Mouse (Mus musculus) granulocyte monocyte progenitor cell, adult 5-6 weeks (primary cell): ENCODE data around the gene 9530077C05Rik. TPM values are rescaled to one million over a fixed set of nuclear protein-coding genes. Genes with fewer than 3 reads are reported as not detected.
"Not testable (repeated sequence)": the region's sequence is repeated elsewhere in the genome, so short reads cannot be mapped to it uniquely, and the experiment has no call there.

Experiments
- ATAC-seq: replicated peaks from 2 replicates; pipeline ENCODE4 v1.8.0; 2016; ENCODE audit warnings: mild to moderate bottlenecking, moderate TSS enrichment, inconsistent platforms; ENCODE audit not compliant: poor library complexity, severe bottlenecking
- total RNA-seq, 2 experiments: library from RNA; stranded (forward) in 1 of 2; stranded (reverse) in 1 of 2; fragments of 200-712, 200-1000 nt in 1 of 2; fragments of >200 nt in 1 of 2; fragmentation: Nextera tagmentation in 1 of 2; gene quantifications; 2 replicates each; pipeline ENCODE4 v1.2.3; 2014 to 2017

The 9530077C05Rik gene
- total RNA-seq, 2 experiments from 2014 or later = 2.1 TPM; not detected in 1

- no peak for ATAC-seq
Measured at GRCm38 (mm10) chr9:22453501-22453924, 42.2 kb downstream of the 9530077C05Rik start.

- not testable (repeated sequence) for ATAC-seq
Measured at GRCm38 (mm10) chr9:22453990-22454389, 42.7 kb downstream of the 9530077C05Rik start, which contains the start of gene Gm17545. Gene Gm17545 (plus strand): TSS chr9:22454290.

GRCm38 (mm10) chr9:22455041-22455440 lies 43.7 kb downstream of the 9530077C05Rik start:
- ATAC-seq = no peak

GRCm38 (mm10) chr9:22457142-22457835 lies 46.0 kb downstream of the 9530077C05Rik start:
- ATAC-seq = no peak

GRCm38 (mm10) chr9:22461946-22462345 lies 50.6 kb downstream of the 9530077C05Rik start:
- no peak for ATAC-seq

GRCm38 (mm10) chr9:22466212-22466611 lies 54.9 kb downstream of the 9530077C05Rik start:
- ATAC-seq = no peak

GRCm38 (mm10) chr9:22467371-22468169 lies 56.3 kb downstream of the 9530077C05Rik start:
- peak; percentile 54 for ATAC-seq

- ATAC-seq = peak; percentile 86
Measured at GRCm38 (mm10) chr9:22468170-22468898, 57.0 kb downstream of the 9530077C05Rik start.

- ATAC-seq = no peak
Measured at GRCm38 (mm10) chr9:22468899-22469259, 57.6 kb downstream of the 9530077C05Rik start.

- ATAC-seq = no peak
Measured at GRCm38 (mm10) chr9:22469643-22470042, 58.3 kb downstream of the 9530077C05Rik start, which contains the start of gene Rp9. Gene Rp9 (minus strand): TSS chr9:22469743.

- peak; percentile 96 for ATAC-seq
Measured at GRCm38 (mm10) chr9:22475424-22475868, 64.1 kb downstream of the 9530077C05Rik start, which contains the start of gene Bbs9. Gene Bbs9 (plus strand): TSS chr9:22475715.

GRCm38 (mm10) chr9:22476265-22476664 lies 65.0 kb downstream of the 9530077C05Rik start:
- 0 out of 2 replicates have a peak, but pooled peaks have one; percentile 21 for ATAC-seq

- no peak for ATAC-seq
Measured at GRCm38 (mm10) chr9:22478946-22479345, 67.6 kb downstream of the 9530077C05Rik start.

GRCm38 (mm10) chr9:22483866-22484561 lies 72.7 kb downstream of the 9530077C05Rik start:
- no peak for ATAC-seq

GRCm38 (mm10) chr9:22484562-22485308 lies 73.4 kb downstream of the 9530077C05Rik start:
- ATAC-seq = no peak

- no peak for ATAC-seq
Measured at GRCm38 (mm10) chr9:22486211-22486610, 74.9 kb downstream of the 9530077C05Rik start.

GRCm38 (mm10) chr9:22488963-22489362 lies 77.7 kb downstream of the 9530077C05Rik start:
- no peak for ATAC-seq
